Mouse (Mus musculus): ENCODE measurements around the gene Ankrd33b.

- no peak for TF ChIP-seq CTCF (IDR thresholded peaks at IDR 0.05; ENCODE audit: extremely low read depth, insufficient read length, insufficient replicate concordance, low read depth, low read length)
- TF ChIP-seq POLR2A (IDR thresholded peaks at IDR 0.05; ENCODE audit: low read depth, low read length) = no peak
These were observed 30.3 kb downstream of the Ankrd33b start for GRCm38 (mm10) chr15:31337192-31337741.

All from small intestine, adult 2 months (tissue).